Comparison of ENCODE assay signal across 28 mouse cellular contexts in the genomic region with DNA sequence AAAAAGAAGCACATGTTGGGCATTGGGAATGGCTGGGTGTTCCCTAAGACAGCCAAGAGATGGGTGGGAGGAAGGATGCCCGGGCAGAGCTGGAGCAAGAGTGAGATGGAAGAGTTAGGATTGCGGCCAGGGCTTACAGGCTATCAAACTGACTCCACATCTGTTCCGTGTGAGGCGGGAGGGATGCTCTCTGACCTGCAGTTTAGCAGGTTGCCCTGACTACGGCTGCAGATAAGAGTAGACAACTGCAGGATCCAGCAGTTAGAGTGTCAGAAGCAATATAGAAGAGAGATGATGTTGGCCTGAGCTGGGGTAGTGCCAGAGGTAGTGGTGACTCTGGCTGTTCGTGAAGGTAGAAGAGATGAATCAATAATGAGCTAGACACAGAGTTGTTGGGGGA.
"Had no signal": no experiment of that assay in that cellular context is flagged by ENCODE, and none has a peak within 500 bp of the region (broad histone marks: within the 10 kb centered on the region; RNA-seq: fewer than 3 reads in every experiment).

No protein-coding gene starts in this region.

- H3K4me1 ChIP-seq: heart, embryonic 13.5 days; heart, embryonic 15.5 days; hindbrain, embryonic 10.5 days; hindbrain, embryonic 12.5 days; intestine, embryonic 15.5 days; kidney, embryonic 15.5 days; limb, embryonic 12.5 days; liver, embryonic 13.5 days had no signal

- H3K27me3 ChIP-seq: heart, embryonic 13.5 days; heart, embryonic 15.5 days; hindbrain, embryonic 12.5 days; hindbrain, embryonic 15.5 days; intestine, embryonic 15.5 days; kidney, embryonic 15.5 days; limb, embryonic 12.5 days; liver, embryonic 13.5 days had no signal

- H3K9me3 ChIP-seq: heart, embryonic 13.5 days; heart, embryonic 15.5 days; hindbrain, embryonic 10.5 days; hindbrain, embryonic 12.5 days; hindbrain, embryonic 15.5 days; intestine, embryonic 15.5 days; kidney, embryonic 15.5 days; limb, embryonic 10.5 days; limb, embryonic 12.5 days; liver, embryonic 13.5 days had no signal

- H3K36me3 ChIP-seq: heart, embryonic 13.5 days; heart, embryonic 15.5 days; hindbrain, embryonic 10.5 days; hindbrain, embryonic 12.5 days; hindbrain, embryonic 15.5 days; intestine, embryonic 15.5 days; kidney, embryonic 15.5 days; limb, embryonic 10.5 days; limb, embryonic 12.5 days; liver, embryonic 13.5 days had no signal

- H3K4me2 ChIP-seq: heart, embryonic 11.5 days; heart, embryonic 13.5 days; heart, embryonic 15.5 days; hindbrain, embryonic 12.5 days; hindbrain, embryonic 15.5 days; intestine, embryonic 15.5 days; kidney, embryonic 15.5 days; limb, embryonic 12.5 days; liver, embryonic 11.5 days; liver, embryonic 13.5 days had no signal

- H3K4me3 ChIP-seq: gastrocnemius, adult 2 months; heart, adult 2 months; heart, embryonic 13.5 days; heart, embryonic 15.5 days; hindbrain, embryonic 10.5 days; hindbrain, embryonic 12.5 days; hindbrain, embryonic 15.5 days; intestine, embryonic 15.5 days; kidney, embryonic 15.5 days; layer of hippocampus, adult 2 months; left cerebral cortex, adult 2 months; limb, embryonic 10.5 days; limb, embryonic 12.5 days; liver, embryonic 13.5 days had no signal

- H3K9ac ChIP-seq: forebrain, postnatal 0 days; heart, embryonic 13.5 days; heart, embryonic 15.5 days; hindbrain, embryonic 12.5 days; hindbrain, embryonic 15.5 days; intestine, embryonic 15.5 days; kidney, embryonic 15.5 days; limb, embryonic 12.5 days; liver, embryonic 13.5 days had no signal

- DNase-seq: forebrain, postnatal 0 days; gastrocnemius, adult 2 months; gastrocnemius, postnatal 10 days; gastrocnemius, postnatal 25 days; heart, adult 2 months; heart, postnatal 4 days; kidney, adult 18-20 months; kidney, adult 8-10 months; kidney, postnatal 14 days; kidney, postnatal 4 days; liver; liver, embryonic 13.5 days had no signal

- H3K27ac ChIP-seq: gastrocnemius, adult 2 months; heart, adult 2 months; heart, embryonic 13.5 days; heart, embryonic 15.5 days; hindbrain, embryonic 10.5 days; hindbrain, embryonic 12.5 days; hindbrain, embryonic 15.5 days; intestine, embryonic 15.5 days; kidney, embryonic 15.5 days; kidney, postnatal 0 days; layer of hippocampus, adult 2 months; left cerebral cortex, adult 2 months; limb, embryonic 10.5 days; limb, embryonic 12.5 days; liver, embryonic 13.5 days had no signal

- ATAC-seq: inflammation-experienced regulatory T-cells, adult 6 months; intestine, embryonic 15.5 days; intestine, postnatal 0 days had no signal
